Mouse (Mus musculus) lung, adult 2 months (tissue): ENCODE results near the gene Aunip.

Experiments
- CTCF ChIP-seq: fragments of 200-500 bp; IDR thresholded peaks from 2 replicates; pipeline ENCODE4 v1.5.1; 2011; ENCODE audit warnings: mild to moderate bottlenecking, low read length, control low read depth; ENCODE audit not compliant: insufficient read depth
- POLR2A ChIP-seq: fragments of 200-500 bp; IDR thresholded peaks from 2 replicates; pipeline ENCODE4 v1.6.1; 2011; ENCODE audit warnings: low read depth, mild to moderate bottlenecking, control low read depth, low read length, borderline replicate concordance; ENCODE audit errors: extremely low read depth

DNA sequence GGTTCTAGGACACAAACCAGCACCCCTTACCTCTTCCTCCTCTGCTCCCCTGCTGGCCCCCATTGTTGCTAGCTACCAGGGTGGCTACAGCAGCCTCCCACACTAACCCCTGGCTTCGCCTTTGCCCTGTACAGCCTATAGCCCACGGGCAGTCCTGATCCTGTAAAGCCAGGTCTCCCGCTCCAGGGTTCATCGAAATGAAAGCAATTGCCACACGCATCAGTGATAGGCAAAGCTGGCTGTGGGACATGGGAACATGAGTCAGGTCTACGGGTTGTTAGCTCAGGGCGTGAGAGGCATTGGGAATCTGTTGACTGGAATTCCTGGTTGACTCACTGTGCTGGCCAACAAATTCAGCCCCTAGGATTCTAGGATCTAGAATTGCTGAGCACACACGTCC is 28.4 kb upstream of the Aunip start:
- TF ChIP-seq POLR2A (no peak), CTCF (no peak)
